Mouse (Mus musculus) c-Kit-positive CD71-positive TER-119-negative erythroid progenitor cells, embryonic 14.5 days (primary cell): ENCODE measurements around the gene Ccnl2.

Experiments
- DNase-seq: peaks from one replicate; pipeline ENCODE4 v3.0.0-alpha.2; 2013; ENCODE audit warnings: low read depth

Gene Ccnl2

DNA sequence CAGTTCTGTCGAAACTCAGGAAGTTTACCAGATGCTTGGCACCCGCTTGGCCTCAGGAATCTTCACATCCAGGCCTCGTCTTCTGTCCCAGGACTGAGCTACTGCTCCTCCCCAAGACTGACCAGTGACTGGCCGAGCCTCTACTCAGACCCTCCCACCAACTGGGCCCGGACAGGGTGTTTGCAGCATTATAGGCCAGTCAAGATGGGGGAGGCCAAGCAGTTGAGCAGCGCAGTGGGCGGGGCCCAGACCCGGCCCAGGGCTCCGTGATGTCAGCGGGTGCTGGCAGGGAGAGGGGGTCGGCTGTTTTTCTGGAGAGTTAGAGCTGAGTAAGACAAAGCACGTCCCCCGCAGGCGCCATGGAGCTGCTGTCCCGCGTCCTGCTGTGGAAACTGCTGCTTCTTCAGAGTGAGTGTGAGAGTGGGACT is 27.2 kb downstream of the Ccnl2 start, which contains the start of gene Mxra8:
Gene Mxra8 (plus strand): TSS at position 198 of the 428 bp plus-strand sequence.
- DNase-seq = no peak

DNA sequence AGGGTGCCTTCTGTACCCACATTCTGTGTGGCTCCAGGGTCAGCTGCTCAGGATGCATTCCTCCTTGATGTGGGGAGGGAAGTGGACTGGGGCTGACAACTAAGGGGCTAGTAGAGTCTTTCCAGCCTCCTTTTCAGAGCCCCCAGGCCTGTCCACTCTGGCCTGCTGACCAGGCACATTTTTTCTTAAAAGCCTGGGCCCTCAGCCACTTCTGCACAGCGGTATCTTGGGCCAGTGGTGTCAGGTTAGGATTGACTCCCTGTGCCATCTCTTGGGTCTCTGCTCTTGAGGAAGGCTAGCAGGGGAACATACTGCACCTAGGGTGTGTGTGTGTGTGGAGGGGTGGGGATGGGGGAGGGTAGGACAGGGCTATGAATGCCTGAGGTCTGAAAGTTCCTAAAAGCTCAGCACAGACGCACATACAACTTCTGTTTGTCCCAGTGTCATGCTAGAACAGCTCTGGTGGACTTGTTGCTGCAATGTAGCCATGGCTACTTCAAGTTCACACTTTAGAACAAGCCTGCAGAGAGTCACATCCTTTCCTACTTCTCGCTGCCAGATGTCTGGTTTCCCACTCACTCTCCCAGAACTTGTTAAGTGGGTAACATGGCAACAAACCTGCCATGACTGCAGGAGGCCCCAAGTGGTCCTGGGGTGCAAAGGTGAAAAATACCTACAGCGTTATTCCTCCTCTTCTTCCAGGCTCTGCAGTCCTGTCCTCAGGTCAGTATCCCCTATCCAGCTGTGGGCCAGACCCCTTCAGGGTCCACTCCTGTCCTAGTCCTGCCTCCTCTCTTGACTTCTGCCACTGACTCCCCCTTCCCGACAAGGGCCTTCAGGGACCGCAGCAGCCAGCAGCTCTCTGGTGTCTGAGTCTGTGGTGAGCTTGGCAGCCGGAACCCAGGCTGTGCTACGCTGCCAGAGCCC is 28.1 kb downstream of the Ccnl2 start:
- no peak for DNase-seq

DNA sequence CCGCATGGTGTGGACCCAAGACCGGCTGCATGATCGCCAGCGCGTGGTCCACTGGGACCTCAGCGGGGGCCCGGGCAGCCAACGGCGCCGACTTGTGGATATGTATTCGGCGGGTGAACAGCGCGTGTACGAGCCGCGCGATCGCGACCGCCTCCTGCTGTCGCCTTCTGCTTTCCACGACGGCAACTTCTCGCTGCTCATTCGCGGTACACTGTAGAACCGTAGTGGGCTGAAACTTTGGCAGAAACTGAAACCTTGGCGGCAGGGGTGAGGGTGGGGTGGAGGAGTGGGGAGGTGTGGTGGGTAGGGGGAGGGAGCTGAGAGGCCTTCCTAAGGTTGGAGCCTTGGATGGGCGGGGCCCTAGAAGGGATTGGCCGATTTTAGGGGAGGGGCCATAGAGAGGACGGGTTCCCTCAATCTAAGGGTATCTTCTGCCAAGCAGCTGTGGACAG is 28.7 kb downstream of the Ccnl2 start:
- DNase-seq = peak; percentile 73

DNA sequence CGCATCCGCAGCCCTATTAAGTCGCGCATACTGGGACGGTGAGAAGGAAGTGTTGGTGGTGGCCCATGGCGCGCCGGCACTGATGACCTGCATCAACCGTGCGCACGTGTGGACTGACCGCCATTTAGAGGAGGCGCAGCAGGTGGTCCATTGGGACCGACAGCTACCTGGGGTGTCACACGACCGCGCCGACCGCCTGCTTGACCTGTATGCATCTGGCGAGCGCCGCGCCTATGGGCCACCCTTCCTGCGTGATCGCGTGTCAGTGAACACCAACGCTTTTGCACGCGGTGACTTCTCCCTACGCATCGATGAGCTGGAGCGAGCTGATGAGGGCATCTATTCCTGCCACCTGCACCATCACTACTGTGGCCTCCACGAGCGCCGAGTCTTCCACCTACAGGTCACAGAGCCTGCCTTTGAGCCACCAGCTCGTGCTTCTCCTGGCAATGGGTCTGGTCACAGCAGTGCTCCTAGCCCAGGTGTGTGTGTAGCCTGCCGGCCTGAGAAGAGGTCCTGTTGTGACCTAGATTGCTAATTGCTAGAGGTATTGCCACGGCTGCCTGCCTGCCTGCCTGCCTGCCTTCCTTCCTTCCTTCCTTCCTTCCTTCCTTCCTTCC is 29.5 kb downstream of the Ccnl2 start:
- no peak for DNase-seq

DNA sequence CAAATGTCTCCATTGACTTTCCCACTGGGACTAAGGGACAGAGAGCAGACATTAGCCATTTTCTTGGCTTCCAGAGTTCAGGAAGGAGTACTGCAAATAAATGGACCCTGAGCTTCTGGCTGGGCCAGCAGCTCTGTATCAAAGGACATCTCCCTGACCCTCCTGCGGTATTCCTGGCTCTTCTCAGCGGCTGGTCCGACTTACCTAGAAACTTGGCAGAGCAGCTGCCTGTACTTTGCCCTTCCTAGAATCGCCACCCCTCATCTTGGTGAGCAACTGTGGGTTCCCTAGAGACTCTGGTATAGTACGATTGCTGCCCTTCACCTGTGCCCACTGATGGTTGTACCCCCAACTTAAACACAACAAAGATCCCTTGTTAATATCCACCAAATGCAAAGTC is 30.9 kb downstream of the Ccnl2 start:
- no peak for DNase-seq

DNA sequence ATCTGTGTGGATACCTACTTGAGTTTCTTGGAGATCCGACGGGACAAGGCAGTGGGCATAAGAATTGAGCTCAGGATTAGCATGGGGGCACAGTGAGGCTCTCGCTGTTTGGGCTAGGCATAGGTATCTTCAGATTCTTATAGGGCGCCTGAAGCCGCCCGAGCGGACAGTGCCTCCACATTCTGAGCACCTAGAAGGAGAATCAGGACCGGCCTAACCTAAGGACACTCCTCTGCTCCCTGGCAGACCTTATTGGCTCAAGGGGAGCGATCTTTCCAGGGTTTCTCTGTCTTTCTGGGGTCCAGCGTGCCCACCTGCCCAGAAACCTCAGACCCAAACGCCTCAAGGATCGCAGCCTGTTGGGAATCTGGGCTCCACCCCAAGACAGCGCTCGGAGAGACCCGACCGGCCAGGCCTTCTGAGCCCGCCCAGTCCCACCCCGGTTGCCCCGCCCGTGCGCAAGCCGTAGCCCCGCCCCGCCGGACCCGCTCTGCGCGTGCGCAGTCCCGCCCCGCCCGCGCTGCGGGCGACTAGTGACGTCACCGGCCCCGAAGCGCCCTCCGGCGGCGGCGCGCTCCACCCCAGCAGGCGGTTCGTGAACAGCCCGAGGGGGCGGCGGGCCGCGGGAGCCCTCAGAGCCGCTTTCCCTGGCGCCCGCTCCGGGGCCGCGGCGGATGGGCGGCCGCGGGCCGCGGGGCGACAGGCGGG is 34.7 kb downstream of the Ccnl2 start, which contains the start of gene Dvl1:
Gene Dvl1 (plus strand): TSS at position 532 of the 708 bp plus-strand sequence.
- no peak for DNase-seq

DNA sequence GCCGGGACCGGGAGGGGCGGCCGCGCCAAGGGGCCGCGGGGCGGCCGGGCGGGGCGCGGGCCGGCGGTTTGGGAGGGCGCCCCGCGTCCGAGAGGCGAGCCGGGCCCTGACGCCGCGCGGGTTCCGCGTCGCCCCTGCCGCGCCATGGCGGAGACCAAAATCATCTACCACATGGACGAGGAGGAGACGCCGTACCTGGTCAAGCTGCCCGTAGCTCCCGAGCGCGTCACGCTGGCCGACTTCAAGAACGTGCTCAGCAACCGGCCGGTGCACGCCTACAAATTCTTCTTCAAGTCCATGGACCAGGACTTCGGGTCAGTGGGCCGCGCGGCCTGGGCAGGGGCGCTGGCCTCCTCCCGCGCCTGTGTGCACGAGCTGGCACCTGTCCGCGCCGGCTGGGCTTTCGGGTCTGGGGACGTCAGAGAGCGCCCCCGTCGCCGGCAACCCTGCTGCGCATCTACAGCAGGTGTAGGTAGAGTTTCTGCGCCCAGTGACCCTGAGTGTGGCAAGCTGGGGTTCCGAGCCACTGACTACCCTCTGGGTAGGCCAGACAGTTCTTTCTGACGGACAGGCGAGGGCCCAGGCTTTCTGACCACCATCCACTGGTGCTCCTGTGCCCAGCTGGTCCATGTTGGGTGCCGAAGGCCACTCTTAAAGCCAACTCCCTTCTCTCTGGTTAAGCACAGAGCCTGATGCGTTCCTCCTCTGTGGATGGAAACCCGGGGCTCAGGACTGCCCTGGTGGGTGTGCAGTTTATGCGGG is 35.5 kb downstream of the Ccnl2 start:
- DNase-seq = no peak

DNA sequence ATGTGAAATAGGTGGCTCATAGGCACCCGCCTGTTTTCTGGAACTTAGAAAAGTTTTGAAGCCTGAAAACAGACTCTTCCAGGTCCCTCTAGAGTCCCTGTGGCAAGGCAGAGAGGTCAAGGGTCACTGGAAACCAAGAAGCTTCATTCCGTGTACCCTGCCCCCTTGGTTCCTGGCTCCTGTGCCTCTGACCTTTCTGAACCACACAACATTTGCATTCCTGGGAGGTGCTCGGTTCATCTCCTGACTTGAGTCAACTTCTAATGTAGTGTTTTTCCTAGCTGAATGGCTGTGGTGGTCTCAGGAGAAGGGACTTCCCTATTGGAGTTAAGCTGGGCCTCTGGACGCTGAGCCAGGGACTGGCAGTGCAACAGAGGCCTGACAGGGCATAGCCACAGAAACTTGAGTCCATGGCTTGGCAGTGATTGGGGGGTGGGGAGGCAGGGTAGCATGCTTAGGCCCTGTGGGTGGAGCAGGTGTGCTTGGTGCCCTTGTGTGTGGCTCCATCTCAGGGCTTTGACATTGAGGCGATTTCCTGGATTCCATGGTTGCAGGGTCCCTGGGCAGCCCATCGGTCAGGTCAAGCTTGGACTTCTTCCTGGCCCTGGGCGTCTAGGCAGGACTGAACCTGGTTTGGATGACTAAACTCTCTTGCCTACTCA is 36.3 kb downstream of the Ccnl2 start:
- no peak for DNase-seq

DNA sequence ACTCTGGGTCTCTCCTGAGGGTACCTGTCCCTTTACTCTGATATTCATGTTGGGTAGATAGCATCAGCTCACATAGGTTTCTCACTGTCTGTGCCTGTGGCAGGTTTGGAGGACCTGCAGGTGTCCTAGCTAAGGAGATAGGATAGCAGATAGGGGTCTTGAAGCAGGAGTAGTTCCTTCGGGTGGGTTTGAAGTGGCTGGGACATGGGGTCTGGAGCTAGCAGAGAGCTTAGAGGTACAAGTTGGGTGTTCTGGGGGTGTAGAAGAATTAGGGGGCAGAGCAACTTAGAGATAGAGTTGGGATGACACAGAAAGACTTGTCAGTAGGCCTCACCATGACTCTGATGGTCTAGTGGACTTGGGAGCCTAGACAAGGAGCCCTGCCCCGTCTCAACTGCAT is 37.1 kb downstream of the Ccnl2 start:
- no peak for DNase-seq

DNA sequence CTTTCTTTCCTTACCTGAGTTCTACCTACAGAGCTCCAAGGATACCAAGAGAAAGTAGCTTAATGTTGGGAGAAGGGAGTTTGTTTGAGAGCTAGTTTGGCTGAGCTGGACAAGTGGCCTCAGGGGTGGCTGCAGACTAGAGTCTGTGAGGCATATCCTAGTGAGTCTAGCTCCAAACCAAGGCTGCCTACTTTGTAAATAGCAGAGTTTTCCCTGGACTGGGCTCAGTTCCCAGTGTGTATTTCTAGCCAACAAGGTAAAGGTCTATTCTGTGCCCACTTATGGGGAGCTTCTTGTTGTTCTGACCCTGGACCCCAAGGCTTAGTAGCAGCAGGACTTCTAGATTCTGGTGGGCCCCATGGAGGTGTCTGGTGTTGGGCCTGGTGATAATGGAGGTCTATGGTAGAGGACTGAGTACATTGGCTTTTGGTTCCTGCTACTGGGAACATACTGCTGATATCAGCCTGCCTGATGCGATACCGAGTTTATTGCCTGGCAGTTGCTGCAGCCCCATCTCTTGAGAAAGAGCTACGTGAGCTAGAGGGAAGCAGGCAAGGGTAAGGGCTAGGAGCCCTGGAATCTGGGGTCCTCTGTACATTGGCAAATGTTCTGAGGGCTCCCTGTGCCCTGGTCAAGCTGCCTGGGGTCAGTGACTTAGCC is 37.6 kb downstream of the Ccnl2 start:
- no peak for DNase-seq

DNA sequence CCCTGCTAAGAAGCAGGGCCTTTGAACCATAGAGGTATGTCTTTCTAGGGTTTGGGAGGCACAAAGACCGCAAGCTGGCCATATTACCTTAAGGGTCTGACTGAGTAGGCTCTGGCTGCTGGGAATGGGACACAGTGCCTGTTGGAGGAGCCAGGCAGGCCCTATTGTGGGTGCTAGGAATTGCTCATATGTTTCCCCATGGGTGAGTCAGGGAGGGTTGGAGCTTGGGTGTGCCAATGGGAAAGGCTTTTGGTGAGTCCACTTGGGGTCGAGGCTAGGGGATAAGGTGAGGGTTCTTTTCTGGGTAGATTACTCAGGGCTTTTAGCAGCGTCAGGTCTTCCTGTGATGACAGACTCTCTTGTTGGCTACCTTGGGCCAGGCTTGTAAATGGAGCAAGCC is 39.1 kb downstream of the Ccnl2 start:
- no peak for DNase-seq

DNA sequence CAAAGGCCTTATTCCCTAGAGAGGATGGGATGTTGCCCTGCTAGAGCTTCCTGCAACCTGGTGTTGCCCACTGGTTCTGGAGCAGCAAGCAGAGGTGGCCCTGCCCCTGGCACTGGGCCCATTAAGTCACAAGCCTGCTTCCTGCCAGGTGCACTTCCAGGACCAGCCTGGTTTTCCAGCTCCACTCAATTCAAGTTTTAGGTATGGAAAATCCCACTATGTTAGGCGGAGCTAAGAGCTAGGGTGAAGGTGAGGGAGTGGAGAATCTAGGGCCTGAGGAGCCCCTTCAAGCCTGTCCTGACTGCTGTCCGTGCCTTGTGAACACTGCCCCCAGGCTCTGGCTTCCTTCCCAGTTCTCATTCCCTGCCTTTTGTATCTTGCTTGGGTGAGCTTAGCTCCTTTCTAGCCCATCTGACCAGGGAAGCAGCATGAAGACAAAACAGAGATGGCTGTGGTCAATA is 39.7 kb downstream of the Ccnl2 start:
- no peak for DNase-seq

DNA sequence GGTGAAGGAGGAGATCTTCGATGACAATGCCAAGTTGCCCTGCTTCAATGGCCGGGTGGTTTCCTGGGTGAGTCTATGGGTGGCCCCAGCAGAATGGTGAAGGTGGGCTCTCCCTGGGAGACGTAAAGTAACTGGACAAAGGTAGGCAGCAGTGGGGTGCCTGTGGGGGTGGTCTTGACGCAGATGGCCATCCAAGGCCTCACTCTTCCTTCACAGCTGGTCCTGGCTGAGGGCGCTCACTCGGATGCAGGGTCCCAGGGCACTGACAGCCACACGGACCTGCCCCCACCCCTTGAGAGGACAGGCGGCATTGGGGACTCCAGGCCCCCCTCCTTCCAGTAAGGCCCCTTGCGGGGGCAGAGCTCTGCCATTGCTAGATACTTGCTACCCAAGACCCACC is 41.1 kb downstream of the Ccnl2 start:
- DNase-seq = no peak

DNA sequence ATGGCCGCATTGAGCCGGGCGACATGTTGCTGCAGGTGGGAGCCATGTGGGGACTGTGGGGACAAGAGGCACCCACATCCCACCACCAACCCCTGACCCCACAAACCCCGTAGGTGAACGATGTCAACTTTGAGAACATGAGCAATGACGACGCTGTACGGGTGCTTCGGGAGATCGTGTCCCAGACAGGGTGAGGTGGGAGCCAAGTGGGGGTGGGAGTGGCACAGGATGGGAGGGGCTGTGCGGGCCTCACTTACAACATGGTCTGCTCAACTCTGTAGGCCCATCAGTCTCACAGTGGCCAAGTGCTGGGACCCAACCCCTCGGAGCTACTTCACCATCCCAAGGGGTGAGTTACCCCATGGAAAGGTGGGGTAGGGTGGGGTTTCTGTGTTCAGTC is 42.7 kb downstream of the Ccnl2 start:
- no peak for DNase-seq

DNA sequence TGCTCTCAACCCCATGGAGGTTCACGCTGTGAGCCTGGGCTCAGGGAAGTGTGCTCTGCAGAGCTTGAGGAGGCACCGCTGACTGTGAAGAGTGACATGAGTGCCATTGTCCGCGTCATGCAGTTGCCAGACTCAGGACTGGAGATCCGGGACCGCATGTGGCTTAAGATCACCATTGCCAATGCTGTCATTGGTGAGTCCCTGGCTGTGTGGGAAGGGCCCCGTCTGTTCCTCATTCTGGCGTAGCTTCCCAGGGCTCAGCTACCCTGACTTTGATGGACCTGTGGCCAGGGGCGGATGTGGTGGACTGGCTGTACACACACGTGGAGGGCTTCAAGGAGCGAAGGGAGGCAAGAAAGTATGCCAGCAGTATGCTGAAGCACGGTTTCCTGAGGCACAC is 43.8 kb downstream of the Ccnl2 start:
- DNase-seq = no peak

DNA sequence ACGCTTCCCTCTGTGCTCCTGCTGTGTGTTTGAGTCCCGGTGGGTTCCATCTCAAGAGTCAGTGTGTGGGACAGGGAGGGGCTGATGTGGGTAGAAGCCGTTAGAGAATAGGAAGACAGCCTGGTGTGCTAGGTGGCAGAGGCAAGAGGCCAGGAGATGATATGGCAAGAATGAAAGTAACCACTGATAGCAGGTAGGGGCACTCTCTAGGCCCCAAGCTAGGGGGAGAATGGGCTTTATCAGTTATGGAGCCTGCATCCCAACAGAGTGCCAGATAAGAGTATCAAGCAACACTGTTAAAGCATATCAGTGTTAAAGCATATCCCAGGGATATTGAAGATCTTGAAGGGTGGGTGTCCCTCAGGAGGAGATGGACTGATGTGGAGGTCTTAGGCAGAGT is 44.6 kb downstream of the Ccnl2 start:
- DNase-seq = no peak

DNA sequence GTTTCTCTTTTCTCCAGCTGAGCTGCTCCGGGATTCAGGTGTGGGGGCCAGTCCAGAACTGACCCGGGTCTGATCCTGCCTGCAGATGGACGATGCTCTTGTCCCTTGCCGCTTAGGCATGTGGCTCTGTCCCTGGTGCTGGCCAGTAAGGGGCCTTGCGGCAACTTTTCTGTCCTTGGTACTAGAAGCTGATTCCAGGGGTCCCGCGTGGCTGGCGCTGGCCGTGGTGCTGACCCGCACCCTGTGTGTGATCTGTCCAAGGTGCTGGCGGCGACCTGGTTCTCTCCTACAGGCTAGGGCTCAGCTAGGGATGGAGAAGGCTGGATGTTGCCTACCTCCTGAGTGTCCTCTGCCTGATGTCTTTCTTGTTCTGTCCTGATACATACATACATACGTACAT is 47.0 kb downstream of the Ccnl2 start:
- no peak for DNase-seq

DNA sequence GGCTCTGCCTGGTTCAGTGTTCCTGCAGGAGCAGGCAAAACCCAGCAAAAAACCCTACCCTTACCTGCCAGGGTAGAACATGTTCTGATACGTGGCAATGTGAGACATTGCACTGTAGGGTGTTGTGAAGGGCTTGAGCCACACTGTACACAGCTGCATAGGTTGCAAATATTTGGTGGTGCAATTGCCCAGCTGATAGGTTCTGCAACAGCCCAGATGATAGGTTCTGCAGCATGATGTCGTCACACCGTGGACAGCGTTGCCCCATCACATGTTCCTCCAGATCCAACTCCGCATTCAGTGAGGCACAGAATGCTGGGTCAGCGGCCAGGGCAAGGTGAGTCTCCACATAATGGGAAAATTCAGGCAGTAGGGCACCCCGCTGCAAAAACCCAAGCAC is 49.5 kb downstream of the Ccnl2 start:
- DNase-seq = no peak

DNA sequence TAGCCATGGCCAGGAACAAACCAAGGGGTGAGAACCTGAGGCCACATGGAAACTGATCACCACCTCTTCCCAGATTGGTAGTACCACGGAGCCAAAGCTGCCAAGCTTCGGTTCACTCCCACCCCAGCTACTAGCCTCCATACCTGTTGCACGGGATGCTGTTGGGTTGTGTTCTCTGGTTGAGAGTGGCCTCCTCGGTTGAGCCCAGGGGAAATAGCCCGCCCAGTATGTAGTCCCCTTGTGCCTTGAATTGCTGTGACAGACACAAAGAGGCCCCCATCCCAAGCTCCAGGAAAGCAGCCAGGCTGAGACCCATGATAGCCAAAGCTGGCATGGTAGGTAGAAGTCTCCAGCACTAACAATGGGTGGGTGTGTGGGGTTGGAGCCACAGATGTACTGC is 50.7 kb downstream of the Ccnl2 start, which contains the start of gene Tas1r3:
Gene Tas1r3 (minus strand): TSS at position 362 of the 400 bp plus-strand sequence.
- no peak for DNase-seq

DNA sequence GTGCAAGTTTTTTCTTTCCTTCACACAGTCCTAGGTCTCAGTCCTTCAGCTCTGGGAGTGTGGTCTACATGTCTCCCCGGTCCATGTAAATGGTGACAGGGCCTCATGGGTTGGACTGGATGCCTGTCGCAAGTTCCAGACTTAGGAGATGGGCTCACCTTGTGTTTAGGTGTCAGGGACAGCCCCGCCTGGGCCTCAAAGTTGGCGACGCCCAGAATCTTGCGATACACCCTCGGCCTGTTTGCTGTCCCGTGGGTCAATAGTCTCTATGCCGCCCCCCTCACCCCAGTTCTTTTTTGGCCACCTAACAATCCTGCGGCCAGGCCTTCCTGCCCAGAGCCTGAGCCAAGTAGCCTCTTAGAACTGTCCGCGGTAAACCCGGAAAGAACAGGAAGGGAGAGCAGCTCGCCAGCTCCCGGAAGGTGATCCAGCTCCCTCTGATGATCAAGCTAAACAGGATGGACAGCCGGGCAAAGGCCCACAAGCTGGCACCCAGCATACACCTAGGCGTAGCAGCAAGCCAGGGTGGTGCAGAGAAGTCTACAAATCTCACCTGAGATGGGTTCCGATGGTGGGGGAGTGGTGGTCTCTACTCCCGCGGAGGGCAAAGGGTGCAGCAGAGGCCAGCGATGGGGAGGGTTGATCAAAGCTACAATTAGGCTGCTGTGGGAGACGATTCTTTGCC is 56.5 kb downstream of the Ccnl2 start:
- DNase-seq = no peak
